Mouse (Mus musculus) heart, postnatal 0 days (tissue): ENCODE results near the gene Aga.

Experiments
- CTCF ChIP-seq: IDR thresholded peaks from 2 replicates; pipeline ENCODE4 v1.5.1; 2016; ENCODE audit warnings: antibody characterized with exemption, control low read depth, low read depth
- EP300 ChIP-seq: IDR thresholded peaks from 2 replicates; pipeline ENCODE4 v1.6.1; 2016; ENCODE audit warnings: antibody characterized with exemption, low read depth

GRCm38 (mm10) chr8:53539585-53539984 is 28.1 kb downstream of the Aga start:
- no peak for TF ChIP-seq CTCF
- TF ChIP-seq EP300: no peak
